10 mouse cellular contexts compared by ENCODE assay signal in the genomic region with DNA sequence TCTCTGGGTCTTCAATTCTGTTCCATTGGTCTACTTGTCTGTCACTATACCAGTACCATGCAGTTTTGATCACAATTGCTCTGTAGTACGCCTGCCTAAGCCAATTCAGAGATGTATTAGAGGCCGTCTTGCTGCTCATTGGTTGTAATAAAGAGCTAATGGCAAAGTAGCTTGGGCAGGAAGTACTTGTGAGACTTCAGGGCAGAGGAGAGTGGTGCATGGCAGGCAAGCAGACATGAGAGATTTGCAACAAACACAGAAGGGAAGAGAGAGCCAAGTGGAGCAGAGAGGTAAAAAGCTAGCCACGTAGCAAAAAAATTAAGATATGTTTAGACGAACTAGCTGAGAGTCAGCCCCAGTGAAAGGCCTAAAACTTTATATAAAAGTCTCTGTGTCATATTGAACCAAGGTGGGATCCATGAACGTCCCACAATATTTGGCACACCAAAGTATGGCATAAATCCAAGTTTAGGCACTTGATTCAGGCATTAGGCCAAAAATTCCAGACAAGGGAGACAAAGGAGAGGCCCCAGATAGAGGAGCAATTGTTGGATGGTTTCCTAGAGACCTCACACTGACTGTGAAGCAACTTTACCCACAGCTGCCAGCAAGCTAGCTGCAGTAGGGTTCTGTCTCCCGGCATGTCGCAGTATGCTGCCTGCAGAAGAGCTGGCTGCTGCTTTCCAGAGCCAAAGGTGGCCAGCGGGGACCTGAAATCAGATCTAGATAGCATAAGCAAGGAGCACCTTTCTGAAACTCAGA. TPM values are rescaled to one million over a fixed set of nuclear protein-coding genes. Genes with fewer than 3 reads are reported as not detected.
DNase-seq lines count a peak whose midpoint lies in the region; ATAC-seq lines count a peak whose summit lies in the region.
"Had no signal": no experiment of that assay in that cellular context is flagged by ENCODE, and none has a peak within 500 bp of the region (broad histone marks: within the 10 kb centered on the region; RNA-seq: fewer than 3 reads in every experiment).

No protein-coding gene starts in this region.

- no peak overlapping the region for H3K9ac ChIP-seq in hindbrain, embryonic 15.5 days
- H3K9ac ChIP-seq in neural tube, embryonic 15.5 days (replicated peaks): no peak overlapping the region
- H3K9ac ChIP-seq: liver, embryonic 13.5 days had no signal

- H3K9me3 ChIP-seq in hindbrain, embryonic 15.5 days: no peaks in the 10 kb centered on the region
- no peaks in the 10 kb centered on the region for H3K9me3 ChIP-seq in neural tube, embryonic 15.5 days (replicated peaks)
- H3K9me3 ChIP-seq: liver, embryonic 13.5 days had no signal

- no peak overlapping the region for H3K4me3 ChIP-seq in hindbrain, embryonic 15.5 days
- no peak overlapping the region for H3K4me3 ChIP-seq in neural tube, embryonic 15.5 days (replicated peaks)
- H3K4me3 ChIP-seq: liver, embryonic 13.5 days had no signal

- ATAC-seq in hindbrain, embryonic 15.5 days (ENCODE audit: low FRiP score, low read depth): peak; percentile 95
- ATAC-seq in neural tube, embryonic 15.5 days (ENCODE audit: low FRiP score): peak; percentile 81

- H3K4me1 ChIP-seq in hindbrain, embryonic 15.5 days (replicated peaks): no peaks in the 10 kb centered on the region
- H3K4me1 ChIP-seq in neural tube, embryonic 15.5 days: no peaks in the 10 kb centered on the region
- H3K4me1 ChIP-seq: liver, embryonic 13.5 days had no signal

- peak overlapping the region; percentile 61 for H3K27ac ChIP-seq in hindbrain, embryonic 15.5 days (replicated peaks)
- 0 out of 2 replicates have a peak overlapping the region, but pooled peaks have one; percentile 52 for H3K27ac ChIP-seq in neural tube, embryonic 15.5 days (replicated peaks)
- H3K27ac ChIP-seq: liver, embryonic 13.5 days had no signal

- no peak overlapping the region for H3K4me2 ChIP-seq in hindbrain, embryonic 15.5 days
- H3K4me2 ChIP-seq in neural tube, embryonic 15.5 days: no peak overlapping the region
- H3K4me2 ChIP-seq: liver, embryonic 13.5 days had no signal

- 42% methylated on average over 8 of the region's 8 CpGs for WGBS in hindbrain, embryonic 15.5 days
- 50% methylated on average over 8 of the region's 8 CpGs for WGBS in neural tube, embryonic 15.5 days

- no peaks in the 10 kb centered on the region for H3K36me3 ChIP-seq in hindbrain, embryonic 15.5 days
- no peaks in the 10 kb centered on the region for H3K36me3 ChIP-seq in neural tube, embryonic 15.5 days
- H3K36me3 ChIP-seq: liver, embryonic 13.5 days had no signal

- H3K27me3 ChIP-seq in hindbrain, embryonic 15.5 days: no peaks in the 10 kb centered on the region
- H3K27me3 ChIP-seq in neural tube, embryonic 15.5 days (replicated peaks): no peaks in the 10 kb centered on the region
- H3K27me3 ChIP-seq: liver, embryonic 13.5 days had no signal

- peak; percentile 5 for DNase-seq in adrenal gland, postnatal 25 days
- no peak for DNase-seq in adrenal gland, postnatal 4 days (ENCODE audit: low spot score in 2 of 2)
- DNase-seq in ovary, postnatal 36 days (ENCODE audit: low spot score): peak; percentile 9
- DNase-seq in ovary, postnatal 10 days (ENCODE audit: low spot score): no peak
- DNase-seq in ovary, postnatal 14 days (ENCODE audit: low spot score): no peak
- DNase-seq in thymus, postnatal 36 days: no peak
- DNase-seq: liver, embryonic 13.5 days had no signal

RNA-seq across cellular contexts. Expression of a gene that starts 14.5 kb away (rescaled TPM):
- total RNA-seq in adrenal gland, postnatal 25 days (2021): not detected in 2 replicates
- total RNA-seq in adrenal gland, postnatal 4 days (2021): not detected
- 0.13 and 0.14 TPM in 2 replicates for polyA plus RNA-seq in hindbrain, embryonic 15.5 days (2015; fragmentation: Nextera tagmentation; extraction: Ambion mirVana)
- polyA plus RNA-seq in neural tube, embryonic 15.5 days (2015; fragmentation: Nextera tagmentation; extraction: Ambion mirVana): not detected in 2 replicates
- polyA plus RNA-seq: frontal cortex, adult 2 months; liver, embryonic 13.5 days had no signal

Comparison
In these comparisons a context has a peak if more than half of its experiments do, and no peak if none do; other contexts are left out.
1. DNase-seq: peak in adrenal gland, postnatal 25 days (single experiment) and ovary, postnatal 36 days (single experiment); none in adrenal gland, postnatal 4 days (0 of 2), ovary, postnatal 10 days (single experiment), ovary, postnatal 14 days (single experiment) and thymus, postnatal 36 days (0 of 2).